Mouse (Mus musculus) testis, adult 2 months (tissue): ENCODE measurements around the gene Olfr512. TPM values are rescaled to one million over a fixed set of nuclear protein-coding genes. Genes with fewer than 3 reads are reported as not detected.

ENCODE experiments used
- H3K27ac ChIP-seq: fragments of 200-500 bp; 2 replicates; pipeline ENCODE4 v1.5.1; 2012; ENCODE audit warnings: low read depth, low read length; ENCODE audit not compliant: control insufficient read depth, insufficient read depth
- H3K27me3 ChIP-seq: fragments of 200-500 bp; 2 replicates; pipeline ENCODE4 v1.6.1; 2012; ENCODE audit warnings: mild to moderate bottlenecking, low read length, moderate library complexity; ENCODE audit not compliant: control insufficient read depth, insufficient read depth
- H3K36me3 ChIP-seq: fragments of 200-500 bp; 2 replicates; pipeline ENCODE4 v1.6.1; 2012; ENCODE audit warnings: mild to moderate bottlenecking, low read length; ENCODE audit not compliant: control insufficient read depth, insufficient read depth
- H3K4me1 ChIP-seq: fragments of 200-500 bp; 2 replicates; pipeline ENCODE4 v1.6.1; 2012; ENCODE audit warnings: low read length; ENCODE audit not compliant: control insufficient read depth, insufficient read depth
- H3K4me3 ChIP-seq: fragments of 200-500 bp; 2 replicates; pipeline ENCODE4 v1.5.1; 2012; ENCODE audit warnings: low read depth, mild to moderate bottlenecking, low read length, moderate library complexity, mixed read lengths; ENCODE audit not compliant: control insufficient read depth
- CTCF ChIP-seq: fragments of 200-500 bp; IDR thresholded peaks from 2 replicates; pipeline ENCODE4 v1.5.1; 2012; ENCODE audit warnings: low read depth, mild to moderate bottlenecking, inconsistent platforms, low read length, moderate library complexity; ENCODE audit not compliant: control insufficient read depth, insufficient read depth, insufficient replicate concordance
- POLR2A ChIP-seq: fragments of 200-500 bp; IDR thresholded peaks from 2 replicates; pipeline ENCODE4 v1.6.1; 2012; ENCODE audit warnings: low read depth, mild to moderate bottlenecking, inconsistent platforms, low read length, moderate library complexity; ENCODE audit not compliant: control insufficient read depth
- polyA plus RNA-seq: library from polyadenylated mRNA; depleted of rRNA; stranded (reverse); fragments of >200 nt; gene quantifications from 2 replicates; pipeline ENCODE4 v1.2.3, GENCODE M21; 2012; rRNA removed

Olfr512 gene
- 0.10 and 0.12 TPM in 2 replicates for polyA plus RNA-seq

- no peak within 1 kb of the TSS for H3K27ac ChIP-seq
- no peaks in the 10 kb centered on the region for H3K27me3 ChIP-seq
- no peaks in the 10 kb centered on the region for H3K4me1 ChIP-seq
- H3K4me3 ChIP-seq, result no peak within 1 kb of the TSS
- TF ChIP-seq POLR2A (no peak), CTCF (no peak)
- no peaks in the 10 kb centered on the region for H3K36me3 ChIP-seq
Observed at GRCm38 (mm10) chr7:108713020-108713419, at the start of gene Olfr512. TSS of gene Olfr512 (plus strand) at chr7:108713320.

- no peak within 1 kb of the TSS for H3K27ac ChIP-seq
- H3K4me3 ChIP-seq, result no peak within 1 kb of the TSS
- H3K4me1 ChIP-seq, result no peaks in the 10 kb centered on the region
- H3K36me3 ChIP-seq, result no peaks in the 10 kb centered on the region
- TF ChIP-seq CTCF (no peak), POLR2A (no peak)
- H3K27me3 ChIP-seq, result no peaks in the 10 kb centered on the region
Observed at GRCm38 (mm10) chr7:108666118-108666517, 47.0 kb upstream of the Olfr512 start, which contains the start of gene Olfr510. TSS of gene Olfr510 (plus strand) at chr7:108666418.

GRCm38 (mm10) chr7:108671058-108671457 lies 42.1 kb upstream of the Olfr512 start:
- TF ChIP-seq CTCF (no peak), POLR2A (no peak)
- Histone ChIP-seq H3K27ac (no peak overlapping the region), H3K27me3 (no peaks in the 10 kb centered on the region), H3K4me3 (no peak overlapping the region), H3K36me3 (no peaks in the 10 kb centered on the region), H3K4me1 (no peaks in the 10 kb centered on the region)

GRCm38 (mm10) chr7:108678886-108679285 lies 34.2 kb upstream of the Olfr512 start:
- Histone ChIP-seq H3K27me3 (no peaks in the 10 kb centered on the region), H3K36me3 (no peaks in the 10 kb centered on the region), H3K27ac (no peak overlapping the region), H3K4me3 (no peak overlapping the region), H3K4me1 (no peaks in the 10 kb centered on the region)
- TF ChIP-seq CTCF (no peak), POLR2A (no peak)

- Histone ChIP-seq H3K27ac (no peak within 1 kb of the TSS), H3K4me3 (no peak within 1 kb of the TSS), H3K36me3 (no peaks in the 10 kb centered on the region), H3K4me1 (no peaks in the 10 kb centered on the region), H3K27me3 (no peaks in the 10 kb centered on the region)
- no peak for TF ChIP-seq POLR2A
- TF ChIP-seq CTCF, result no peak
Observed at GRCm38 (mm10) chr7:108750673-108751072, 37.6 kb downstream of the Olfr512 start, which contains the start of gene Olfr513. TSS of gene Olfr513 (plus strand) at chr7:108750973.

- Histone ChIP-seq H3K36me3 (no peaks in the 10 kb centered on the region), H3K27ac (no peak overlapping the region), H3K4me3 (no peak overlapping the region), H3K4me1 (no peaks in the 10 kb centered on the region), H3K27me3 (no peaks in the 10 kb centered on the region)
- no peak for TF ChIP-seq CTCF
- no peak for TF ChIP-seq POLR2A
Observed at GRCm38 (mm10) chr7:108760411-108760810, 47.3 kb downstream of the Olfr512 start.

Other genes with a start within 250 kb of the Olfr512 start
- not detected in 2 replicates for gene Olfr498, start 248.0 kb upstream of the Olfr512 start, polyA plus RNA-seq
- not detected in 2 replicates for gene Olfr502, start 188.3 kb upstream of the Olfr512 start, polyA plus RNA-seq
- not detected in 2 replicates for gene Olfr503, start 168.8 kb upstream of the Olfr512 start, polyA plus RNA-seq
- gene Olfr504, start 147.5 kb upstream of the Olfr512 start, polyA plus RNA-seq, result not detected in 2 replicates
- not detected in 2 replicates for gene Olfr506, start 102.5 kb upstream of the Olfr512 start, polyA plus RNA-seq
- gene Olfr507, start 91.5 kb upstream of the Olfr512 start, polyA plus RNA-seq, result not detected in 2 replicates
- not detected in 2 replicates for gene Olfr508, start 83.3 kb upstream of the Olfr512 start, polyA plus RNA-seq
- not detected in 2 replicates for gene Olfr509, start 61.4 kb upstream of the Olfr512 start, polyA plus RNA-seq
- not detected in 2 replicates for gene Olfr510, start 46.9 kb upstream of the Olfr512 start, polyA plus RNA-seq
- not detected in 2 replicates for gene Olfr513, start 37.7 kb downstream of the Olfr512 start, polyA plus RNA-seq
- not detected in 2 replicates for gene Olfr514, start 112.7 kb downstream of the Olfr512 start, polyA plus RNA-seq
- not detected in 2 replicates for gene Olfr516, start 137.2 kb downstream of the Olfr512 start, polyA plus RNA-seq
- gene Olfr517, start 159.1 kb downstream of the Olfr512 start, polyA plus RNA-seq, result not detected in 2 replicates
- gene Olfr518, start 171.7 kb downstream of the Olfr512 start, polyA plus RNA-seq, result not detected in 2 replicates
- not detected in 2 replicates for gene Olfr519, start 181.1 kb downstream of the Olfr512 start, polyA plus RNA-seq
- 0.06 and 0.10 TPM in 2 replicates for gene Nlrp10, start 216.9 kb downstream of the Olfr512 start, polyA plus RNA-seq
- 54.7 and 70.9 TPM in 2 replicates for gene Eif3f, start 221.1 kb downstream of the Olfr512 start, polyA plus RNA-seq
- 11.8 and 12.5 TPM in 2 replicates for gene Tub, start 237.0 kb downstream of the Olfr512 start, polyA plus RNA-seq